Mouse (Mus musculus) heart, adult 2 months (tissue): ENCODE data around the gene Rex1bd.

ENCODE experiments used
- CTCF ChIP-seq: fragments of 200-600 bp; IDR thresholded peaks from 2 replicates; pipeline ENCODE4 v1.8.1; 2022; ENCODE audit warnings: antibody characterized with exemption, mild to moderate bottlenecking, moderate library complexity
- EP300 ChIP-seq: fragments of 200-500 bp; IDR thresholded peaks from 2 replicates; pipeline ENCODE4 v1.6.1; 2011; ENCODE audit warnings: low read depth, low read length, control low read depth; ENCODE audit not compliant: insufficient read depth
- POLR2A ChIP-seq: fragments of 200-500 bp; IDR thresholded peaks from 2 replicates; pipeline ENCODE4 v1.6.1; 2011; ENCODE audit warnings: mild to moderate bottlenecking, low read depth, low read length, control low read depth; ENCODE audit not compliant: insufficient read depth

DNA sequence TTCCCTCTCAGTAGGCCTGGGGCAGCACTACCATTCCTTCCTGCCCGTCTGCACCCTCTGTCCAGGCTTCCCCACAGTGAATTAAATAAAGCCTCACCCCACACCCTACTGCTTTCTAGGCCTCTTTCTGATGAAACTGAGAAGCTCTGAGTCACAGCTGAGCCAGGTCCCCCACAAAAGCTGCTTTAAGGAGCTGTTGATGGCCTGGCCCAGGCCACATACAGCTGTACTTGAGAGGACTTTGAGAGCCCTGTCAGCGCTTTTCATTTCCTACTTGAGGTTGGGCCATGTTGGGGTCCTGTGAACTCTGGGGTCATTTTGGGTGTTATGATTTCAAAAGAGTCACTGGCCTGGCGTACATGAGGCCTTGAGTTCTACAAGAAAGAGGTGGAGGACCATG, 28.7 kb upstream of the Rex1bd start:
- TF ChIP-seq EP300: no peak
- TF ChIP-seq POLR2A: no peak
- TF ChIP-seq CTCF: no peak
